Mouse (Mus musculus): ENCODE data around the gene Tmem270.

GRCm38 (mm10) chr5:134955491-134955890, 49.0 kb upstream of the Tmem270 start:
- TF ChIP-seq POLR2A (IDR thresholded peaks at IDR 0.05; ENCODE audit: borderline replicate concordance, extremely low read depth, low read depth, low read length) (no peak), CTCF (IDR thresholded peaks at IDR 0.05; ENCODE audit: insufficient read depth, low read length) (no peak)

Data from lung, adult 2 months (tissue).